Mouse (Mus musculus): ENCODE results near the gene Pkm. TPM values are rescaled to one million over a fixed set of nuclear protein-coding genes. Genes with fewer than 3 reads are reported as not detected.

Gene Pkm
- polyA plus RNA-seq, 1 experiment from 2014 or later: 1,555 TPM

DNA sequence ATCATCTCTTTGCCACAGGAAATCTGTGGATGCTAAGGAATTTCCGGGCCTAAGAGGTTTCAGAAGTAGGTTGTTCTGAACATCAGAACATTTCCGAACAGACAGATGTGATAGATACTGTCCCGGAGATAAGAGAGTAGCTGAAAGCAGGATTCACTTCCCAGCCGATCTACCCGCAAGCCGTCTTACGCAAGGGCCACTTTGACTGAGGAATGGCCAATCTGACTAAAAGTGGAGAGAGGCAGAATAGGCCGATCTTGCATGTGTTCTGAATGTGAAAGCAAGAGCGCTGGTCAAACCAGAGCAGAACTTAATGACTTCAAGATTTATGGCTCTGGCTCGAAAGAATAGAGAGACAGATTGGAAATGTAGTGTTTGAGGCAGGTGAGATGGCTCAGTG, 69.3 kb downstream of the Pkm start:
- no peak for ATAC-seq (replicated peaks; ENCODE audit: insufficient number of reproducible peaks, low FRiP score, low TSS enrichment)

DNA sequence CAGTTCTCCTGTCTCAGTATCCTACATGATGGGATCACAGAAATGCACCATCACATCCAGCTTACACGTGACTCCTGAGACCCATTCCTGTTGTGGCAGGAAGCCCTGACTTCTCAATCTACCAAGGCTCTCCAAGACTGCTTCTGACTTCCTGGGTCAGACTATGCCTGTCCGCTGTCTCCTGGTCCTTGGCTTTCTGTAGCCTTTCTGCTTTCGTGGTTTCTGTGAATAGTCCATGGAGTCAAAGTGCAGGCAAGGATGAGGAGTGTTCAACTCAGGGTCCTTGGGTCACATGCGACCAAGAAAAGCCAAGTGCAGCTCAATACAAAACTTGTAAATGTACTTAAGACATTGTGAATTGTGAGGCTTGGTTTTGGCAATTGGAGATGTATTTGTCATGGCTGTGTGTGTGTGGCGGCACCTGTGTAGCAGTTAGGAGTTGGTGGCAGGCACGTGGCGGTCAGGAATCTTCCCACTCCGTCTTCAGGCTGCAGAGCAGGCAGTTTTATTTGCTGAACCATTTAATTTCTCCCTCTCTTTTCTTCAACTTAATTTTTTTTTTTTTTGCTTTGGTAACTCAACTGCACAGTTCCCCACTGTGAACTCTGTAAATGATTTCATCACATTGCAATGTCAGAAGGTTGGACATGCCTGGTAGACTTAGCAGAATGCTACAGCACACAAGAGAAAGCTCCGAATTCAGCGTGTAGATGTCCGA, 71.6 kb downstream of the Pkm start:
- no peak overlapping the region for H3K27ac ChIP-seq (ENCODE audit: low read depth, low read length)
- ATAC-seq (replicated peaks; ENCODE audit: insufficient number of reproducible peaks, low FRiP score, low TSS enrichment): no peak
- 78% methylated on average over 11 of the region's 11 CpGs for WGBS (ENCODE audit: insufficient replicate concordance)

More for the DNA sequence above, 69.3 kb downstream of the Pkm start:
- Histone ChIP-seq H3K4me3 (ENCODE audit: low read depth, low read length) (no peak overlapping the region), H3K9ac (ENCODE audit: low read depth, low read length) (no peak overlapping the region), H3K27ac (ENCODE audit: low read depth, low read length) (no peak overlapping the region), H3K4me1 (ENCODE audit: control insufficient read depth, insufficient read depth, low read length) (peaks cover 10% of the 10 kb centered on the region), H3K9me3 (replicated peaks; ENCODE audit: control insufficient read depth, low read length) (no peaks in the 10 kb centered on the region), H3K36me3 (ENCODE audit: control insufficient read depth, insufficient read depth, low read length) (no peaks in the 10 kb centered on the region), H3K27me3 (ENCODE audit: control insufficient read depth, insufficient read depth, low read length) (no peaks in the 10 kb centered on the region), H3K4me2 (no peak overlapping the region)
- 63% methylated on average over 10 of the region's 10 CpGs for whole genome bisulfite sequencing (ENCODE audit: insufficient replicate concordance)

More for the DNA sequence above, 71.6 kb downstream of the Pkm start:
- Histone ChIP-seq H3K27me3 (ENCODE audit: control insufficient read depth, insufficient read depth, low read length) (no peaks in the 10 kb centered on the region), H3K4me1 (ENCODE audit: control insufficient read depth, insufficient read depth, low read length) (peaks cover 10% of the 10 kb centered on the region), H3K4me2 (no peak overlapping the region), H3K4me3 (ENCODE audit: low read depth, low read length) (no peak overlapping the region), H3K9me3 (replicated peaks; ENCODE audit: control insufficient read depth, low read length) (no peaks in the 10 kb centered on the region), H3K36me3 (ENCODE audit: control insufficient read depth, insufficient read depth, low read length) (no peaks in the 10 kb centered on the region), H3K9ac (ENCODE audit: low read depth, low read length) (no peak overlapping the region)

Other genes with a start within 250 kb of the Pkm start
- 15.3 and 15.4 TPM in 2 replicates for gene Arih1, start 169.8 kb upstream of the Pkm start, polyA plus RNA-seq (2014; fragmentation: Nextera tagmentation; extraction: Ambion mirVana)
- 67.1 and 76.9 TPM in 2 replicates for gene Hexa, start 116.8 kb upstream of the Pkm start, polyA plus RNA-seq (2014; fragmentation: Nextera tagmentation; extraction: Ambion mirVana)
- gene Tmem202, start 116.5 kb upstream of the Pkm start, polyA plus RNA-seq (2014; fragmentation: Nextera tagmentation; extraction: Ambion mirVana): 0.39 and 0.41 TPM in 2 replicates
- 0.07 and 0.23 TPM in 2 replicates for gene Celf6, start 78.5 kb upstream of the Pkm start, polyA plus RNA-seq (2014; fragmentation: Nextera tagmentation; extraction: Ambion mirVana)
- gene Parp6, start 39.1 kb upstream of the Pkm start, polyA plus RNA-seq (2014; fragmentation: Nextera tagmentation; extraction: Ambion mirVana): 19.2 and 21.7 TPM in 2 replicates
- gene Gramd2, start 23.8 kb downstream of the Pkm start, polyA plus RNA-seq (2014; fragmentation: Nextera tagmentation; extraction: Ambion mirVana): 0.14 and 0.31 TPM in 2 replicates
- 14.9 and 15.1 TPM in 2 replicates for gene Senp8, start 94.3 kb downstream of the Pkm start, polyA plus RNA-seq (2014; fragmentation: Nextera tagmentation; extraction: Ambion mirVana)
- 11.4 and 13.8 TPM in 2 replicates for gene Myo9a, start 94.5 kb downstream of the Pkm start, polyA plus RNA-seq (2014; fragmentation: Nextera tagmentation; extraction: Ambion mirVana)

All from heart, embryonic 11.5 days (tissue).